Comparison of ENCODE assay signal across 8 mouse cellular contexts in genomic region chr4:136284455-136284854, GRCm38 (mm10). TPM values are rescaled to one million over a fixed set of nuclear protein-coding genes. Genes with fewer than 3 reads are reported as not detected.
DNase-seq lines count a peak whose midpoint lies in the region; ATAC-seq and TF ChIP-seq lines count a peak whose summit lies in the region.

TSS of gene Zfp46 (plus strand) at chr4:136284683.

- peaks cover 22% of the 10 kb centered on the region for H3K4me1 ChIP-seq in hindbrain, postnatal 0 days (ENCODE audit: insufficient read depth, low read length)

- peak within 1 kb of the TSS; percentile 73 for H3K4me2 ChIP-seq in hindbrain, postnatal 0 days (ENCODE audit: low read depth, low read length)

- peak within 1 kb of the TSS; percentile 69 for H3K9ac ChIP-seq in hindbrain, postnatal 0 days (replicated peaks; ENCODE audit: low read length)

- ATAC-seq in hindbrain, postnatal 0 days = no peak

- WGBS in hindbrain, postnatal 0 days = 14% methylated on average over 5 of the region's 5 CpGs

- H3K9me3 ChIP-seq in hindbrain, postnatal 0 days (ENCODE audit: low read length) = no peaks in the 10 kb centered on the region

- H3K4me3 ChIP-seq in hindbrain, postnatal 0 days (ENCODE audit: low read length) = peak within 1 kb of the TSS; percentile 52

- H3K27ac ChIP-seq in hindbrain, postnatal 0 days = peak within 1 kb of the TSS; percentile 94

- peaks cover 4% of the 10 kb centered on the region; the same call in 1 of the 2 replicates for H3K36me3 ChIP-seq in hindbrain, postnatal 0 days (ENCODE audit: insufficient read depth, low read length)

- TF ChIP-seq CTCF in hindbrain, postnatal 0 days (IDR thresholded peaks at IDR 0.05; ENCODE audit: low read depth) = no peak

- DNase-seq in adrenal gland, adult 18-20 months (ENCODE audit: low spot score in 2 of 2) = peak; percentile 59
- DNase-seq in cerebellum, postnatal 10 days = peak; percentile 91 to 94
- DNase-seq in gastrocnemius, postnatal 10 days = peak; percentile 89
- peak; percentile 91 for DNase-seq in hindbrain, postnatal 0 days (ENCODE audit: low spot score)
- DNase-seq in left cerebral cortex, adult 18-20 months (ENCODE audit: low spot score in 2 of 2) = peak; percentile 84 to 85
- DNase-seq in lung, postnatal 14 days = peak; percentile 92
- peak; percentile 76 to 82 for DNase-seq in right cerebral cortex, postnatal 36 days (ENCODE audit: low spot score in 2 of 2)
- no peak for DNase-seq in B cell, adult 2 months

- H3K27me3 ChIP-seq in hindbrain, postnatal 0 days (ENCODE audit: insufficient read depth, low read length) = no peaks in the 10 kb centered on the region

RNA-seq across cellular contexts. Expression of gene Zfp46, which starts in this region (rescaled TPM):
- total RNA-seq in adrenal gland, adult 18-20 months (2021) = 10 to 100 TPM; 15.5 to 17.2 TPM
- 10 to 100 TPM; 44.5 to 48.7 TPM for total RNA-seq in gastrocnemius, postnatal 10 days (2021)
- total RNA-seq in hindbrain, postnatal 0 days (2014; rRNA removed) = 53.4 and 61.5 TPM in 2 replicates
- polyA plus RNA-seq in hindbrain, postnatal 0 days (2015; fragmentation: Nextera tagmentation; extraction: Ambion mirVana) = 22.4 and 22.6 TPM in 2 replicates
- total RNA-seq in left cerebral cortex, adult 18-20 months (2021) = 10 to 100 TPM; 41.5 to 43.6 TPM

Comparison
In these comparisons a context has a peak if more than half of its experiments do, and no peak if none do; other contexts are left out.
1. DNase-seq: peak in adrenal gland, adult 18-20 months (2 of 2), cerebellum, postnatal 10 days (2 of 2), gastrocnemius, postnatal 10 days (single experiment), hindbrain, postnatal 0 days (single experiment), left cerebral cortex, adult 18-20 months (2 of 2), lung, postnatal 14 days (single experiment) and right cerebral cortex, postnatal 36 days (2 of 2); none in B cell, adult 2 months (0 of 2).